Mouse (Mus musculus) bone marrow macrophage, adult 2 months (primary cell): ENCODE measurements around the gene Unc45a.

Source experiments
- CTCF ChIP-seq: IDR thresholded peaks from 2 replicates; pipeline ENCODE4 v1.5.1; 2012; ENCODE audit warnings: low read depth, mild to moderate bottlenecking, low read length, moderate library complexity
- POLR2A ChIP-seq: IDR thresholded peaks from 2 replicates; pipeline ENCODE4 v1.6.1; 2012; ENCODE audit warnings: mild to moderate bottlenecking, low read depth, low read length, borderline replicate concordance

GRCm38 (mm10) chr7:80330278-80330677, 10.5 kb downstream of the Unc45a start:
- no peak for TF ChIP-seq CTCF
- no peak for TF ChIP-seq POLR2A
